27 mouse cellular contexts compared by ENCODE assay signal in genomic region chr2:103586423-103586822, GRCm38 (mm10). TPM values are rescaled to one million over a fixed set of nuclear protein-coding genes. Genes with fewer than 3 reads are reported as not detected.
DNase-seq lines count a peak whose midpoint lies in the region; ATAC-seq and TF ChIP-seq lines count a peak whose summit lies in the region.
"Had no signal": no experiment of that assay in that cellular context is flagged by ENCODE, and none has a peak within 500 bp of the region (broad histone marks: within the 10 kb centered on the region; RNA-seq: fewer than 3 reads in every experiment).

No protein-coding gene starts in this region.

- H3K4me2 ChIP-seq in heart, embryonic 13.5 days = no peak overlapping the region
- no peak overlapping the region for H3K4me2 ChIP-seq in heart, embryonic 12.5 days
- no peak overlapping the region for H3K4me2 ChIP-seq in limb, embryonic 14.5 days (replicated peaks; ENCODE audit: low read depth, low read length, severe bottlenecking)
- H3K4me2 ChIP-seq: embryonic facial prominence, embryonic 12.5 days; forebrain, embryonic 13.5 days; heart, embryonic 15.5 days; hindbrain, embryonic 14.5 days had no signal

- no peak overlapping the region for H3K4me3 ChIP-seq in heart, embryonic 13.5 days
- H3K4me3 ChIP-seq in heart, embryonic 12.5 days = no peak overlapping the region
- H3K4me3 ChIP-seq in limb, embryonic 14.5 days (replicated peaks; ENCODE audit: low read length) = no peak overlapping the region
- H3K4me3 ChIP-seq in layer of hippocampus, adult 2 months = no peak overlapping the region
- H3K4me3 ChIP-seq: embryonic facial prominence, embryonic 12.5 days; erythroblast, embryonic 14.5 days; forebrain, embryonic 10.5 days; forebrain, embryonic 13.5 days; gastrocnemius, adult 2 months; heart, embryonic 15.5 days had no signal

- peaks cover 96% of the 10 kb centered on the region for H3K4me1 ChIP-seq in heart, embryonic 13.5 days
- H3K4me1 ChIP-seq in heart, embryonic 12.5 days (replicated peaks) = peaks cover 86% of the 10 kb centered on the region
- peaks cover 66% of the 10 kb centered on the region for H3K4me1 ChIP-seq in limb, embryonic 14.5 days (ENCODE audit: control insufficient read depth, insufficient read depth, low read length)

- no peak for TF ChIP-seq POLR2A in limb, embryonic 14.5 days (IDR thresholded peaks at IDR 0.05; ENCODE audit: borderline replicate concordance, extremely low read depth, insufficient read depth, insufficient read length)

- H3K9me3 ChIP-seq in heart, embryonic 13.5 days = no peaks in the 10 kb centered on the region
- H3K9me3 ChIP-seq in heart, embryonic 12.5 days (replicated peaks) = no peaks in the 10 kb centered on the region
- H3K9me3 ChIP-seq in limb, embryonic 14.5 days (ENCODE audit: control insufficient read depth, low read length) = no peaks in the 10 kb centered on the region
- H3K9me3 ChIP-seq: embryonic facial prominence, embryonic 12.5 days; forebrain, embryonic 10.5 days; forebrain, embryonic 13.5 days; heart, embryonic 15.5 days had no signal

- TF ChIP-seq CTCF in layer of hippocampus, adult 2 months (conservative IDR thresholded peaks at IDR 0.05) = no peak

- H3K9ac ChIP-seq in heart, embryonic 13.5 days = no peak overlapping the region
- H3K9ac ChIP-seq in heart, embryonic 12.5 days = no peak overlapping the region
- no peak overlapping the region for H3K9ac ChIP-seq in limb, embryonic 14.5 days (ENCODE audit: low read depth, low read length, severe bottlenecking)
- H3K9ac ChIP-seq: embryonic facial prominence, embryonic 12.5 days; forebrain, embryonic 13.5 days; heart, embryonic 15.5 days; hindbrain, embryonic 14.5 days had no signal

- 76% methylated on average over 3 of the region's 3 CpGs for whole genome bisulfite sequencing in heart, embryonic 13.5 days
- 82% methylated on average over 3 of the region's 3 CpGs for WGBS in heart, embryonic 12.5 days
- 73% methylated on average over 3 of the region's 3 CpGs for WGBS in limb, embryonic 14.5 days

- H3K27ac ChIP-seq in heart, embryonic 13.5 days (replicated peaks) = 0 out of 2 replicates have a peak overlapping the region, but pooled peaks have one; percentile 21
- no peak overlapping the region for H3K27ac ChIP-seq in heart, embryonic 12.5 days (ENCODE audit: poor library complexity, severe bottlenecking)
- peak overlapping the region; percentile 30; the same call in 1 of the 2 replicates for H3K27ac ChIP-seq in limb, embryonic 14.5 days (replicated peaks; ENCODE audit: low read depth, low read length)
- H3K27ac ChIP-seq in layer of hippocampus, adult 2 months = no peak overlapping the region
- H3K27ac ChIP-seq: embryonic facial prominence, embryonic 12.5 days; forebrain, embryonic 10.5 days; forebrain, embryonic 13.5 days; gastrocnemius, adult 2 months; heart, embryonic 15.5 days; hindbrain, embryonic 14.5 days had no signal

- peaks cover 10% of the 10 kb centered on the region for H3K27me3 ChIP-seq in heart, embryonic 13.5 days (replicated peaks)
- no peaks in the 10 kb centered on the region for H3K27me3 ChIP-seq in heart, embryonic 12.5 days (replicated peaks)
- H3K27me3 ChIP-seq in limb, embryonic 14.5 days (ENCODE audit: control insufficient read depth, insufficient read depth, low read length) = no peaks in the 10 kb centered on the region
- H3K27me3 ChIP-seq: embryonic facial prominence, embryonic 12.5 days; forebrain, embryonic 13.5 days; heart, embryonic 15.5 days had no signal

- peak; percentile 54 for DNase-seq in Muller cell, postnatal 12 days (ENCODE audit: inconsistent ontology term)
- peak; percentile 33 for DNase-seq in fat pad, adult 2 months (ENCODE audit: extremely low read depth, low read depth, low spot score)
- no peak for DNase-seq in limb, embryonic 14.5 days (ENCODE audit: low spot score)
- no peak for DNase-seq in layer of hippocampus, adult 2 months (ENCODE audit: low spot score in 2 of 2)
- no peak for DNase-seq in spleen, postnatal 10 days (ENCODE audit: low spot score in 2 of 2)
- DNase-seq: adrenal gland, postnatal 10 days; adrenal gland, postnatal 36 days; cerebellum, adult 18-20 months; cerebellum, adult 9-10 months; cerebellum, postnatal 14 days; gastrocnemius, adult 2 months; gastrocnemius, postnatal 14 days; heart, adult 18-20 months; heart, postnatal 14 days; heart, postnatal 4 days had no signal

- ATAC-seq in heart, embryonic 13.5 days (ENCODE audit: extremely low read depth, insufficient number of reproducible peaks, low FRiP score, low TSS enrichment) = no peak
- no peak for ATAC-seq in heart, embryonic 12.5 days (ENCODE audit: insufficient number of reproducible peaks, low FRiP score)
- 0 out of 2 replicates have a peak, but pooled peaks have one; percentile 7 for ATAC-seq in limb, embryonic 14.5 days (ENCODE audit: low FRiP score, low read depth)
- ATAC-seq: activated CD4-positive, CD25-positive, alpha-beta regulatory T cell, adult 4 months; CD4-positive, CD25-positive, alpha-beta regulatory T cell, adult 4 months; forebrain, embryonic 13.5 days; forebrain, embryonic 16.5 days; intestine, postnatal 0 days had no signal

- H3K36me3 ChIP-seq in heart, embryonic 13.5 days = no peaks in the 10 kb centered on the region
- no peaks in the 10 kb centered on the region for H3K36me3 ChIP-seq in heart, embryonic 12.5 days
- no peaks in the 10 kb centered on the region for H3K36me3 ChIP-seq in limb, embryonic 14.5 days (ENCODE audit: control insufficient read depth, insufficient read depth, low read length)
- H3K36me3 ChIP-seq: embryonic facial prominence, embryonic 12.5 days; forebrain, embryonic 10.5 days; heart, embryonic 15.5 days had no signal

RNA-seq across cellular contexts. Expression of gene Abtb2, which starts 20.3 kb away (rescaled TPM):
- 17.4 and 18.4 TPM in 2 replicates for polyA plus RNA-seq in heart, embryonic 13.5 days (2015; fragmentation: Nextera tagmentation; extraction: Ambion mirVana)
- 28.0 and 29.5 TPM in 2 replicates for polyA plus RNA-seq in heart, embryonic 12.5 days (2016; fragmentation: Nextera tagmentation; extraction: Ambion mirVana)
- 22.7 and 32.9 TPM in 2 replicates for polyA plus RNA-seq in limb, embryonic 14.5 days (2012; rRNA removed)
- polyA plus RNA-seq in limb, embryonic 14.5 days (2014; fragmentation: Nextera tagmentation; extraction: Ambion mirVana) = 15.6 and 16.0 TPM in 2 replicates
- total RNA-seq in layer of hippocampus, adult 2 months (2021) = 10 to 100 TPM in 1 of 2 experiments, 1 to 10 TPM in 1; 9.5 to 10.3 TPM

Comparison
In these comparisons a context has a peak if more than half of its experiments do, and no peak if none do; other contexts are left out.
1. H3K27ac ChIP-seq: peak in heart, embryonic 13.5 days (single experiment) and limb, embryonic 14.5 days (single experiment); none in heart, embryonic 12.5 days (single experiment) and layer of hippocampus, adult 2 months (single experiment).
2. DNase-seq: peak in Muller cell, postnatal 12 days (single experiment) and fat pad, adult 2 months (single experiment); none in limb, embryonic 14.5 days (single experiment), layer of hippocampus, adult 2 months (0 of 2) and spleen, postnatal 10 days (0 of 2).